Mouse (Mus musculus): ENCODE measurements at regions not wholly inside any gene's neighbourhood (a gene's known extent, or its start where the extent isn't known, plus 50 kb on each side); places are given as distances from the start of the nearest gene placed in this dataset.

GRCm38 (mm10) chr7:73169416-73169815 is 205.9 kb upstream of the Rgma start:
- H3K4me3 ChIP-seq (ENCODE audit: low read depth, low read length), result no peak overlapping the region
- ATAC-seq (no peak), DNase-seq (ENCODE audit: low spot score) (peak; percentile 10)
- no peaks in the 10 kb centered on the region for H3K36me3 ChIP-seq (ENCODE audit: insufficient read depth, low read length)
- TF ChIP-seq EP300 (IDR thresholded peaks at IDR 0.05), result no peak
- no peaks in the 10 kb centered on the region for H3K9me3 ChIP-seq (ENCODE audit: low read length)
- no peak overlapping the region for H3K4me2 ChIP-seq (replicated peaks; ENCODE audit: low read depth, low read length)
- no peaks in the 10 kb centered on the region for H3K27me3 ChIP-seq (replicated peaks; ENCODE audit: insufficient read depth, low read length)
- no peak overlapping the region for H3K9ac ChIP-seq (replicated peaks; ENCODE audit: low read depth)
- 49% methylated on average over 8 of the region's 8 CpGs for WGBS
- no peak overlapping the region for H3K27ac ChIP-seq (ENCODE audit: low read length)
- no peaks in the 10 kb centered on the region for H3K4me1 ChIP-seq (ENCODE audit: insufficient read depth, low read depth, low read length)

GRCm38 (mm10) chr7:73172615-73173014 is 202.7 kb upstream of the Rgma start:
- WGBS, result 84% methylated on average over 4 of the region's 4 CpGs
- no peaks in the 10 kb centered on the region for H3K27me3 ChIP-seq (replicated peaks; ENCODE audit: insufficient read depth, low read length)
- H3K4me3 ChIP-seq (ENCODE audit: low read depth, low read length), result no peak overlapping the region
- no peak for TF ChIP-seq EP300 (IDR thresholded peaks at IDR 0.05)
- no peak for TF ChIP-seq CTCF (IDR thresholded peaks at IDR 0.05)
- DNase-seq (ENCODE audit: low spot score) (no peak), ATAC-seq (no peak)
- H3K4me1 ChIP-seq (ENCODE audit: insufficient read depth, low read depth, low read length), result no peaks in the 10 kb centered on the region
- H3K36me3 ChIP-seq (ENCODE audit: insufficient read depth, low read length), result no peaks in the 10 kb centered on the region
- H3K4me2 ChIP-seq (replicated peaks; ENCODE audit: low read depth, low read length), result no peak overlapping the region
- H3K27ac ChIP-seq (ENCODE audit: low read length), result no peak overlapping the region
- no peaks in the 10 kb centered on the region for H3K9me3 ChIP-seq (ENCODE audit: low read length)
- no peak overlapping the region for H3K9ac ChIP-seq (replicated peaks; ENCODE audit: low read depth)

- no peaks in the 10 kb centered on the region for H3K9me3 ChIP-seq (ENCODE audit: low read length)
- no peak overlapping the region for H3K27ac ChIP-seq (ENCODE audit: low read length)
- H3K36me3 ChIP-seq (ENCODE audit: insufficient read depth, low read length), result no peaks in the 10 kb centered on the region
- ATAC-seq (no peak), DNase-seq (ENCODE audit: low spot score) (peak; percentile 23)
- no peak overlapping the region for H3K4me2 ChIP-seq (replicated peaks; ENCODE audit: low read depth, low read length)
- no peaks in the 10 kb centered on the region for H3K27me3 ChIP-seq (replicated peaks; ENCODE audit: insufficient read depth, low read length)
- no peak overlapping the region for H3K9ac ChIP-seq (replicated peaks; ENCODE audit: low read depth)
- 67% methylated on average over 8 of the region's 8 CpGs for WGBS
- TF ChIP-seq EP300 (IDR thresholded peaks at IDR 0.05) (no peak), CTCF (IDR thresholded peaks at IDR 0.05) (no peak)
- no peaks in the 10 kb centered on the region for H3K4me1 ChIP-seq (ENCODE audit: insufficient read depth, low read depth, low read length)
- no peak overlapping the region for H3K4me3 ChIP-seq (ENCODE audit: low read depth, low read length)
These were observed 191.5 kb upstream of the Rgma start for GRCm38 (mm10) chr7:73183761-73184160.

GRCm38 (mm10) chr7:73184208-73185070 is 190.9 kb upstream of the Rgma start:
- no peak for TF ChIP-seq EP300 (IDR thresholded peaks at IDR 0.05)
- no peak for TF ChIP-seq CTCF (IDR thresholded peaks at IDR 0.05)
- no peak overlapping the region for H3K27ac ChIP-seq (ENCODE audit: low read length)
- H3K4me3 ChIP-seq (ENCODE audit: low read depth, low read length), result no peak overlapping the region
- no peak for ATAC-seq
- no peaks in the 10 kb centered on the region for H3K4me1 ChIP-seq (ENCODE audit: insufficient read depth, low read depth, low read length)
- 90% methylated on average over 14 of the region's 14 CpGs for WGBS
- H3K9me3 ChIP-seq (ENCODE audit: low read length), result no peaks in the 10 kb centered on the region
- DNase-seq (ENCODE audit: low spot score), result no peak
- no peaks in the 10 kb centered on the region for H3K27me3 ChIP-seq (replicated peaks; ENCODE audit: insufficient read depth, low read length)
- no peak overlapping the region for H3K4me2 ChIP-seq (replicated peaks; ENCODE audit: low read depth, low read length)
- H3K9ac ChIP-seq (replicated peaks; ENCODE audit: low read depth), result no peak overlapping the region
- H3K36me3 ChIP-seq (ENCODE audit: insufficient read depth, low read length), result no peaks in the 10 kb centered on the region

GRCm38 (mm10) chr7:73185071-73185531 is 190.2 kb upstream of the Rgma start:
- Histone ChIP-seq H3K4me1 (ENCODE audit: insufficient read depth, low read depth, low read length) (no peaks in the 10 kb centered on the region), H3K9me3 (ENCODE audit: low read length) (no peaks in the 10 kb centered on the region), H3K4me3 (ENCODE audit: low read depth, low read length) (no peak overlapping the region), H3K36me3 (ENCODE audit: insufficient read depth, low read length) (no peaks in the 10 kb centered on the region), H3K9ac (replicated peaks; ENCODE audit: low read depth) (no peak overlapping the region), H3K27me3 (replicated peaks; ENCODE audit: insufficient read depth, low read length) (no peaks in the 10 kb centered on the region), H3K4me2 (replicated peaks; ENCODE audit: low read depth, low read length) (no peak overlapping the region), H3K27ac (ENCODE audit: low read length) (no peak overlapping the region)
- ATAC-seq (no peak), DNase-seq (ENCODE audit: low spot score) (no peak)
- 77% methylated on average over 10 of the region's 10 CpGs for WGBS
- TF ChIP-seq EP300 (IDR thresholded peaks at IDR 0.05), result no peak
- no peak for TF ChIP-seq CTCF (IDR thresholded peaks at IDR 0.05)

DNA sequence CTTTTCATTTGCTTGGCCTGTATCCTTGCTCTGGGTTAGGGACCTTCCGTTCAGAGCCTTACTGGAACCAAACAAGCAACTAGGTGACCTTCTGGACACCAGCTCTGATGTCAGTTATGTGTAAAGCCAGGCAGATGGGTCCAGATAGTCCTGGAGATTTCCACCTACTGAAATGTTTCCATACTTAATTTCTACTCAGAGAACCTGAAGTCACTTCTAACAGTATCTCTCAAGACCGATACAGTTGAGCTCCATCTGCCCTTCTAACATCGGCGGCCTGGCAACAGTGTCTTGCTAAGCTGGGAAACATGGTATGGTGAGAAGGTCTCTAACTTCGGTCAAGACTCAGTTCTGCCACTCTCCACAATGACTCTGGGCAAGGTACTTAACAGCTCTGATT is 189.7 kb upstream of the Rgma start:
- TF ChIP-seq EP300 (IDR thresholded peaks at IDR 0.05), result no peak
- no peaks in the 10 kb centered on the region for H3K27me3 ChIP-seq (replicated peaks; ENCODE audit: insufficient read depth, low read length)
- ATAC-seq (no peak), DNase-seq (ENCODE audit: low spot score) (no peak)
- no peaks in the 10 kb centered on the region for H3K4me1 ChIP-seq (ENCODE audit: insufficient read depth, low read depth, low read length)
- no peak overlapping the region for H3K27ac ChIP-seq (ENCODE audit: low read length)
- no peaks in the 10 kb centered on the region for H3K36me3 ChIP-seq (ENCODE audit: insufficient read depth, low read length)
- H3K9ac ChIP-seq (replicated peaks; ENCODE audit: low read depth), result no peak overlapping the region
- H3K9me3 ChIP-seq (ENCODE audit: low read length), result no peaks in the 10 kb centered on the region
- H3K4me3 ChIP-seq (ENCODE audit: low read depth, low read length), result no peak overlapping the region
- 95% methylated on average over 5 of the region's 5 CpGs for WGBS
- H3K4me2 ChIP-seq (replicated peaks; ENCODE audit: low read depth, low read length), result no peak overlapping the region
